Mouse (Mus musculus) ovary, adult 2 months (tissue): ENCODE measurements around the gene Rgs2. TPM values are rescaled to one million over a fixed set of nuclear protein-coding genes. Genes with fewer than 3 reads are reported as not detected.

Source experiments
- polyA plus RNA-seq: library from polyadenylated mRNA; depleted of rRNA; stranded (reverse); fragments of >200 nt; gene quantifications from 2 replicates; pipeline ENCODE4 v1.2.3, GENCODE M21; 2012; rRNA removed

Rgs2 gene
- polyA plus RNA-seq: 8.3 and 14.8 TPM in 2 replicates

GRCm38 (mm10) chr1:144003904-144004740 lies at the start of gene Rgs2:
Gene Rgs2, minus strand, starts transcription at chr1:144004161.

Other genes starting within 250 kb of the Rgs2 start
- 1.3 and 1.5 TPM in 2 replicates for gene Trove2, start 227.1 kb downstream of the Rgs2 start, polyA plus RNA-seq
- 2.0 and 2.3 TPM in 2 replicates for gene Uchl5, start 226.9 kb downstream of the Rgs2 start, polyA plus RNA-seq
- 0.08 TPM in 1 of 2 replicates, not detected in the other for gene Rgs13, start 173.2 kb upstream of the Rgs2 start, polyA plus RNA-seq
- not detected in 2 replicates for gene Rgs1, start 245.1 kb upstream of the Rgs2 start, polyA plus RNA-seq